Mouse (Mus musculus) erythroblast, adult 5-6 weeks (primary cell): ENCODE results near the gene Pfpl. TPM values are rescaled to one million over a fixed set of nuclear protein-coding genes. Genes with fewer than 3 reads are reported as not detected.

ENCODE experiments used
- ATAC-seq: replicated peaks from 2 replicates; pipeline ENCODE4 v1.8.0; 2016; ENCODE audit warnings: moderate number of reproducible peaks, mild to moderate bottlenecking, moderate TSS enrichment, inconsistent platforms; ENCODE audit not compliant: poor library complexity, low FRiP score, severe bottlenecking
- total RNA-seq, 2 experiments: library from RNA; stranded (forward) in 1 of 2; stranded (reverse) in 1 of 2; fragments of 150-400 nt in 1 of 2; fragments of 200-764, 138-1000 nt in 1 of 2; gene quantifications; 2 replicates each; pipeline versions ENCODE4 v1.2.3 to v1.2.4; 2015 to 2017; ENCODE audit warnings: low replicate concordance in 2 of 2

Gene Pfpl
- total RNA-seq, 2 experiments from 2014 or later = not detected

GRCm38 (mm10) chr19:12463722-12464035 lies 36.0 kb downstream of the Pfpl start:
- ATAC-seq = no peak

GRCm38 (mm10) chr19:12464127-12464526 lies 36.4 kb downstream of the Pfpl start:
- ATAC-seq = no peak

GRCm38 (mm10) chr19:12464674-12465073 lies 37.0 kb downstream of the Pfpl start:
- ATAC-seq = no peak

GRCm38 (mm10) chr19:12465530-12466144 lies 37.9 kb downstream of the Pfpl start:
- ATAC-seq = no peak

- ATAC-seq = peak; percentile 57
Observed at GRCm38 (mm10) chr19:12466204-12466603, 38.5 kb downstream of the Pfpl start.

GRCm38 (mm10) chr19:12467436-12467835 lies 39.7 kb downstream of the Pfpl start:
- ATAC-seq = no peak

GRCm38 (mm10) chr19:12471866-12472265 lies 44.2 kb downstream of the Pfpl start:
- ATAC-seq = no peak

- no peak for ATAC-seq
Observed at GRCm38 (mm10) chr19:12472381-12472976, 44.8 kb downstream of the Pfpl start.

GRCm38 (mm10) chr19:12473201-12473641 lies 45.5 kb downstream of the Pfpl start:
- ATAC-seq = no peak

- no peak for ATAC-seq
Observed at GRCm38 (mm10) chr19:12473951-12474350, 46.2 kb downstream of the Pfpl start.

- no peak for ATAC-seq
Observed at GRCm38 (mm10) chr19:12475380-12476250, 47.9 kb downstream of the Pfpl start.

GRCm38 (mm10) chr19:12476721-12477270 lies 49.1 kb downstream of the Pfpl start:
- ATAC-seq = no peak

- ATAC-seq = no peak
Observed at GRCm38 (mm10) chr19:12478369-12478768, 50.7 kb downstream of the Pfpl start.

Other genes starting within 250 kb of the Pfpl start
- not detected in 2 replicates for gene Olfr1431, start 227.3 kb upstream of the Pfpl start, total RNA-seq (2015; ENCODE audit: low replicate concordance)
- gene Olfr1431, start 227.3 kb upstream of the Pfpl start, total RNA-seq (2017; ENCODE audit: low replicate concordance) = 0.60 TPM in 1 of 2 replicates, not detected in the other
- not detected in 2 replicates for gene Olfr1432, start 195.3 kb upstream of the Pfpl start, total RNA-seq (2015; ENCODE audit: low replicate concordance)
- not detected in 2 replicates for gene Olfr1432, start 195.3 kb upstream of the Pfpl start, total RNA-seq (2017; ENCODE audit: low replicate concordance)
- not detected in 2 replicates for gene Olfr262, start 186.2 kb upstream of the Pfpl start, total RNA-seq (2015; ENCODE audit: low replicate concordance)
- 0.98 TPM in 1 of 2 replicates, not detected in the other for gene Olfr262, start 186.2 kb upstream of the Pfpl start, total RNA-seq (2017; ENCODE audit: low replicate concordance)
- not detected in 2 replicates for gene Olfr235, start 166.9 kb upstream of the Pfpl start, total RNA-seq (2015; ENCODE audit: low replicate concordance)
- gene Olfr235, start 166.9 kb upstream of the Pfpl start, total RNA-seq (2017; ENCODE audit: low replicate concordance) = not detected in 2 replicates
- gene Olfr1434, start 148.1 kb upstream of the Pfpl start, total RNA-seq (2015; ENCODE audit: low replicate concordance) = not detected in 2 replicates
- gene Olfr1434, start 148.1 kb upstream of the Pfpl start, total RNA-seq (2017; ENCODE audit: low replicate concordance) = not detected in 2 replicates
- not detected in 2 replicates for gene Olfr1436, start 128.8 kb upstream of the Pfpl start, total RNA-seq (2015; ENCODE audit: low replicate concordance)
- gene Olfr1436, start 128.8 kb upstream of the Pfpl start, total RNA-seq (2017; ENCODE audit: low replicate concordance) = not detected in 2 replicates
- gene Olfr1437, start 102.8 kb upstream of the Pfpl start, total RNA-seq (2015; ENCODE audit: low replicate concordance) = not detected in 2 replicates
- gene Olfr1437, start 102.8 kb upstream of the Pfpl start, total RNA-seq (2017; ENCODE audit: low replicate concordance) = not detected in 2 replicates
- gene Olfr1438-ps1, start 92.0 kb upstream of the Pfpl start, total RNA-seq (2015; ENCODE audit: low replicate concordance) = not detected in 2 replicates
- gene Olfr1438-ps1, start 92.0 kb upstream of the Pfpl start, total RNA-seq (2017; ENCODE audit: low replicate concordance) = 0.28 TPM in 1 of 2 replicates, not detected in the other
- not detected in 2 replicates for gene Olfr1440, start 40.6 kb upstream of the Pfpl start, total RNA-seq (2015; ENCODE audit: low replicate concordance)
- gene Olfr1440, start 40.6 kb upstream of the Pfpl start, total RNA-seq (2017; ENCODE audit: low replicate concordance) = not detected in 2 replicates
- not detected in 2 replicates for gene Olfr1441, start 10.5 kb upstream of the Pfpl start, total RNA-seq (2015; ENCODE audit: low replicate concordance)
- gene Olfr1441, start 10.5 kb upstream of the Pfpl start, total RNA-seq (2017; ENCODE audit: low replicate concordance) = not detected in 2 replicates
- gene Mpeg1, start 32.9 kb downstream of the Pfpl start, total RNA-seq (2015; ENCODE audit: low replicate concordance) = 92.8 and 101 TPM in 2 replicates
- gene Mpeg1, start 32.9 kb downstream of the Pfpl start, total RNA-seq (2017; ENCODE audit: low replicate concordance) = 46.2 and 49.6 TPM in 2 replicates
- 8.3 and 8.6 TPM in 2 replicates for gene Dtx4, start 73.5 kb downstream of the Pfpl start, total RNA-seq (2015; ENCODE audit: low replicate concordance)
- gene Dtx4, start 73.5 kb downstream of the Pfpl start, total RNA-seq (2017; ENCODE audit: low replicate concordance) = 4.2 and 6.0 TPM in 2 replicates
- gene Fam111a, start 117.8 kb downstream of the Pfpl start, total RNA-seq (2015; ENCODE audit: low replicate concordance) = 79.0 and 112 TPM in 2 replicates
- 78.5 and 79.9 TPM in 2 replicates for gene Fam111a, start 117.8 kb downstream of the Pfpl start, total RNA-seq (2017; ENCODE audit: low replicate concordance)
- not detected in 2 replicates for gene Gm4952, start 172.1 kb downstream of the Pfpl start, total RNA-seq (2015; ENCODE audit: low replicate concordance)
- gene Gm4952, start 172.1 kb downstream of the Pfpl start, total RNA-seq (2017; ENCODE audit: low replicate concordance) = 0.14 TPM in 1 of 2 replicates, not detected in the other
- gene Glyat, start 205.4 kb downstream of the Pfpl start, total RNA-seq (2015; ENCODE audit: low replicate concordance) = not detected in 2 replicates
- gene Glyat, start 205.4 kb downstream of the Pfpl start, total RNA-seq (2017; ENCODE audit: low replicate concordance) = not detected in 2 replicates
- gene Olfr1442, start 242.5 kb downstream of the Pfpl start, total RNA-seq (2015; ENCODE audit: low replicate concordance) = not detected in 2 replicates
- gene Olfr1442, start 242.5 kb downstream of the Pfpl start, total RNA-seq (2017; ENCODE audit: low replicate concordance) = not detected in 2 replicates